8 mouse cellular contexts compared by ENCODE assay signal in genomic region chr15:10487246-10487645, GRCm38 (mm10). TPM values are rescaled to one million over a fixed set of nuclear protein-coding genes. Genes with fewer than 3 reads are reported as not detected.
DNase-seq lines count a peak whose midpoint lies in the region; ATAC-seq lines count a peak whose summit lies in the region.
"Had no signal": no experiment of that assay in that cellular context is flagged by ENCODE, and none has a peak within 500 bp of the region (broad histone marks: within the 10 kb centered on the region; RNA-seq: fewer than 3 reads in every experiment).

No protein-coding gene starts in this region.

- no peak overlapping the region for H3K9ac ChIP-seq in heart, embryonic 16.5 days (ENCODE audit: low read length)
- H3K9ac ChIP-seq in liver, embryonic 13.5 days = peak overlapping the region; percentile 89

- H3K36me3 ChIP-seq in heart, embryonic 16.5 days (ENCODE audit: control insufficient read depth, insufficient read depth) = peaks cover 18% of the 10 kb centered on the region
- H3K36me3 ChIP-seq in liver, embryonic 13.5 days = peaks cover 38% of the 10 kb centered on the region

- peak overlapping the region; percentile 90; the same call in 1 of the 2 replicates for H3K4me2 ChIP-seq in heart, embryonic 16.5 days (ENCODE audit: low read depth, low read length)
- peak overlapping the region; percentile 83 for H3K4me2 ChIP-seq in liver, embryonic 13.5 days

- peak; percentile 64 for DNase-seq in A20 (ENCODE audit: low read depth, low spot score)
- DNase-seq in ES-CJ7 (ENCODE audit: low read depth, low spot score) = peak; percentile 60
- DNase-seq in liver, embryonic 13.5 days = no peak
- no peak for DNase-seq in spleen, adult 18-20 months
- no peak for DNase-seq in cerebellum, postnatal 10 days
- DNase-seq in layer of hippocampus, postnatal 36 days = no peak
- DNase-seq: gastrocnemius, postnatal 36 days had no signal

- no peak for ATAC-seq in heart, embryonic 16.5 days (replicated peaks; ENCODE audit: extremely low read depth, insufficient read depth, low FRiP score)
- no peak for ATAC-seq in liver, embryonic 13.5 days (ENCODE audit: low read depth)

- H3K27me3 ChIP-seq in heart, embryonic 16.5 days (ENCODE audit: control insufficient read depth, insufficient read depth, low read length) = no peaks in the 10 kb centered on the region
- H3K27me3 ChIP-seq in liver, embryonic 13.5 days = no peaks in the 10 kb centered on the region

- WGBS in heart, embryonic 16.5 days = 59% methylated on average over 2 of the region's 2 CpGs
- 28% methylated on average over 2 of the region's 2 CpGs for WGBS in liver, embryonic 13.5 days (ENCODE audit: insufficient replicate concordance)

- peaks cover 15% of the 10 kb centered on the region for H3K4me1 ChIP-seq in heart, embryonic 16.5 days (ENCODE audit: control insufficient read depth, insufficient read depth, low read length)
- H3K4me1 ChIP-seq in liver, embryonic 13.5 days (replicated peaks) = peaks cover 26% of the 10 kb centered on the region

- no peak overlapping the region for H3K4me3 ChIP-seq in heart, embryonic 16.5 days (ENCODE audit: low read length)
- peak overlapping the region; percentile 81 for H3K4me3 ChIP-seq in liver, embryonic 13.5 days (replicated peaks)

- H3K27ac ChIP-seq in heart, embryonic 16.5 days (ENCODE audit: low read length) = no peak overlapping the region
- no peak overlapping the region for H3K27ac ChIP-seq in liver, embryonic 13.5 days

- no peaks in the 10 kb centered on the region for H3K9me3 ChIP-seq in heart, embryonic 16.5 days (replicated peaks; ENCODE audit: control insufficient read depth, low read length)
- no peaks in the 10 kb centered on the region for H3K9me3 ChIP-seq in liver, embryonic 13.5 days (replicated peaks)

RNA-seq across cellular contexts. Expression of gene Rad1, which starts 1.4 kb away (rescaled TPM):
- 18.0 and 24.3 TPM in 2 replicates for polyA plus RNA-seq in heart, embryonic 16.5 days (2015; fragmentation: Nextera tagmentation; extraction: Ambion mirVana)
- polyA plus RNA-seq in liver, embryonic 13.5 days (2015; fragmentation: Nextera tagmentation; extraction: Ambion mirVana) = 21.6 and 26.4 TPM in 2 replicates
- total RNA-seq in layer of hippocampus, postnatal 36 days (2021) = 10 to 100 TPM; 12.7 to 13.5 TPM

RNA-seq across cellular contexts. Expression of gene Brix1, which starts 1.5 kb away (rescaled TPM):
- polyA plus RNA-seq in heart, embryonic 16.5 days (2015; fragmentation: Nextera tagmentation; extraction: Ambion mirVana) = 48.5 and 63.7 TPM in 2 replicates
- polyA plus RNA-seq in liver, embryonic 13.5 days (2015; fragmentation: Nextera tagmentation; extraction: Ambion mirVana) = 96.7 and 125 TPM in 2 replicates
- total RNA-seq in layer of hippocampus, postnatal 36 days (2021) = 10 to 100 TPM; 26.6 to 27.4 TPM

RNA-seq across cellular contexts. Expression of gene Dnajc21, which starts 16.9 kb away (rescaled TPM):
- polyA plus RNA-seq in heart, embryonic 16.5 days (2015; fragmentation: Nextera tagmentation; extraction: Ambion mirVana) = 6.0 and 6.2 TPM in 2 replicates
- polyA plus RNA-seq in liver, embryonic 13.5 days (2015; fragmentation: Nextera tagmentation; extraction: Ambion mirVana) = 5.8 and 7.5 TPM in 2 replicates
- total RNA-seq in layer of hippocampus, postnatal 36 days (2021) = 10 to 100 TPM; 25.7 to 26.4 TPM

Comparison
In these comparisons a context has a peak if more than half of its experiments do, and no peak if none do; other contexts are left out.
1. DNase-seq: peak in A20 (single experiment) and ES-CJ7 (single experiment); none in liver, embryonic 13.5 days (single experiment), spleen, adult 18-20 months (0 of 2), cerebellum, postnatal 10 days (0 of 2) and layer of hippocampus, postnatal 36 days (0 of 2).